Mouse (Mus musculus) stomach, embryonic 16.5 days (tissue): ENCODE results near the gene Zfp266. TPM values are rescaled to one million over a fixed set of nuclear protein-coding genes. Genes with fewer than 3 reads are reported as not detected.
A peak's percentile ranks its signal among the peaks of the same experiment; 100 is the strongest.

Source experiments
- ATAC-seq: fragments of 200-750 bp; cut with Nextera tagmentation; 2 replicates; pipeline ENCODE4 v1.8.0; 2017; ENCODE audit warnings: moderate number of reproducible peaks, moderate TSS enrichment; ENCODE audit not compliant: insufficient read depth, low FRiP score
- H3K27ac ChIP-seq: fragments of 300-500 bp; sonication (generic); 2 replicates; pipeline ENCODE4 v1.5.1; 2014; ENCODE audit warnings: low read length
- H3K27me3 ChIP-seq: fragments of 300-500 bp; sonication (generic); 2 replicates; pipeline ENCODE4 v1.6.1; 2014; ENCODE audit warnings: low read length, control low read depth, mixed read lengths; ENCODE audit not compliant: control insufficient read depth, insufficient read depth
- H3K36me3 ChIP-seq: fragments of 300-500 bp; sonication (generic); 2 replicates; pipeline ENCODE4 v1.6.1; 2014; ENCODE audit warnings: low read length; ENCODE audit not compliant: control insufficient read depth, insufficient read depth
- H3K4me1 ChIP-seq: fragments of 300-500 bp; sonication (generic); 2 replicates; pipeline ENCODE4 v1.6.1; 2014; ENCODE audit warnings: low read length, control low read depth, mixed read lengths; ENCODE audit not compliant: control insufficient read depth, insufficient read depth
- H3K4me2 ChIP-seq: fragments of 300-500 bp; sonication (generic); 2 replicates; pipeline ENCODE4 v1.6.1; 2014; ENCODE audit warnings: low read depth, low read length, mixed read lengths
- H3K4me3 ChIP-seq: fragments of 300-500 bp; sonication (generic); replicated peaks from 2 replicates; pipeline ENCODE4 v1.5.1; 2014; ENCODE audit warnings: mild to moderate bottlenecking, low read length
- H3K9ac ChIP-seq: fragments of 300-500 bp; sonication (generic); 2 replicates; pipeline ENCODE4 v1.6.1; 2014; ENCODE audit warnings: low read length
- H3K9me3 ChIP-seq: fragments of 300-500 bp; sonication (generic); replicated peaks from 2 replicates; pipeline ENCODE4 v1.6.1; 2016; ENCODE audit warnings: low read length, control low read depth; ENCODE audit not compliant: control insufficient read depth
- WGBS: fragments of 180-500 bp; shearing (Covaris S2); extraction: QIAGEN DNeasy Blood & Tissue Kit; methylation state at CpG from one replicate; pipeline ENCODE4 v1.1.7; 2014; 5-methylcytosine and 5-hydroxymethylcytosine counted together
- polyA plus RNA-seq: library from polyadenylated mRNA; unstranded; fragments of >200 nt; fragmentation: Nextera tagmentation; extraction: Ambion mirVana; gene quantifications from 2 replicates; pipeline ENCODE4 v1.2.1, GENCODE M21; 2015

Gene Zfp266
- polyA plus RNA-seq, 1 experiment from 2014 or later: 88.6 TPM

- H3K9ac ChIP-seq: no peak overlapping the region
- H3K27ac ChIP-seq: no peak overlapping the region
- WGBS: 55% methylated on average over 7 of the region's 7 CpGs
- H3K4me1 ChIP-seq: no peaks in the 10 kb centered on the region
- no peaks in the 10 kb centered on the region for H3K27me3 ChIP-seq
- H3K36me3 ChIP-seq: peaks cover 33% of the 10 kb centered on the region
- H3K4me3 ChIP-seq: no peak overlapping the region
- H3K4me2 ChIP-seq: no peak overlapping the region
- H3K9me3 ChIP-seq: peaks cover 16% of the 10 kb centered on the region
- no peak for ATAC-seq
Measured at GRCm38 (mm10) chr9:20466761-20467442, 54.3 kb downstream of the Zfp266 start.

- Histone ChIP-seq H3K9me3 (no peaks in the 10 kb centered on the region), H3K4me2 (peak within 1 kb of the TSS; percentile 89), H3K4me1 (peaks cover 9% of the 10 kb centered on the region), H3K27me3 (no peaks in the 10 kb centered on the region), H3K9ac (peak within 1 kb of the TSS; percentile 90), H3K27ac (peak within 1 kb of the TSS; percentile 93), H3K4me3 (peak within 1 kb of the TSS; percentile 76), H3K36me3 (0 out of 2 replicates have a peak, but pooled peaks cover 3% of the 10 kb centered on the region)
- under 1% methylated on average over 48 of the region's 48 CpGs for WGBS
- peak; percentile 96 for ATAC-seq
Measured at GRCm38 (mm10) chr9:20459377-20460317, 61.6 kb downstream of the Zfp266 start, which contains the start of gene Zfp26. Zfp26 (minus strand) TSS chr9:20460162.

DNA sequence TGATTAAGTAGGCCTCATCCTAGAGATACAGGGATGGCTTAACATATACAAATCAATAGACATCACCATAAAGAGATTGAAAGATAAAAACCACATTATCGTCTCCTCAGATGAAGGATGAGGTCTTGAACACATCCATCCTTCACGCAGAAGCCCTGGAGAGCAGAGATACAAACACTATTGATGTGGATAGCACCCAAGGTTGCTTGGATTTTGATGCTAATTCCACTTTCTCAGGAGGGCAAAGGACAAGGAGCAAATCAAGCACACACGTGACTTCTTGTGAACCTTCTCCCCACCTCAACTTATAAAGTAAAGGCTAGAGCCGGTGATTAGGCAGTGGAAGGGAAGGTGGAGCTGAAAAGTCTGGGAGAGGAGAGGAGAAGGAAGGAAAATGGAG is 67.6 kb downstream of the Zfp266 start:
- 85% methylated on average over 4 of the region's 4 CpGs for WGBS
- Histone ChIP-seq H3K36me3 (0 out of 2 replicates have a peak, but pooled peaks cover 7% of the 10 kb centered on the region), H3K4me2 (no peak overlapping the region), H3K27ac (no peak overlapping the region), H3K4me1 (peaks cover 3% of the 10 kb centered on the region; the same call in 1 of the 2 replicates), H3K9me3 (no peaks in the 10 kb centered on the region), H3K27me3 (no peaks in the 10 kb centered on the region), H3K4me3 (no peak overlapping the region), H3K9ac (no peak overlapping the region)
- no peak for ATAC-seq

DNA sequence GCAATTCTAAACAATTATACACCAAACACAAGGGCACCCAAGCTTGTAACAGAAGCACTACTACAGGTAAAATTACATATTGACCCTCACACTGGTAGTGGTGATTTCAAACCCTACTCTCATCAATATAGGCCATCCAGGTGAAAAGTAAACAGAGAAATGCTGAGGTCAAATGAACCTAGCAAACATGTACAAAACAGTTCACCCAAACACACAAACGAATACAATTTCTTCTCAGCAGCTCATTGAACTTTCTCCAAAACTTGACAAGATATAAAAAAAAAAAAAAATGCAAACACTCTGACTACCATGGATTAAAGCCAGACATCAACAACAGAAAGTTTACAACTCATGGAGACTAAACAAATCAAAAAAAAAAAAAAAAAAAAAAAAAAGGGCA is 69.7 kb downstream of the Zfp266 start:
- Histone ChIP-seq H3K36me3 (0 out of 2 replicates have a peak, but pooled peaks cover 7% of the 10 kb centered on the region), H3K4me2 (no peak overlapping the region), H3K27me3 (no peaks in the 10 kb centered on the region), H3K27ac (no peak overlapping the region), H3K9ac (no peak overlapping the region), H3K4me1 (no peaks in the 10 kb centered on the region), H3K4me3 (no peak overlapping the region), H3K9me3 (no peaks in the 10 kb centered on the region)
- ATAC-seq: no peak
- WGBS: 95% methylated on average over 1 of the region's 1 CpGs

Other genes starting within 250 kb of the Zfp266 start
- gene Olfr39, start 239.1 kb downstream of the Zfp266 start, polyA plus RNA-seq: not detected in 2 replicates
- not detected in 2 replicates for gene Olfr873, start 222.9 kb downstream of the Zfp266 start, polyA plus RNA-seq
- not detected in 2 replicates for gene Olfr18, start 185.3 kb downstream of the Zfp266 start, polyA plus RNA-seq
- gene Zfp560, start 136.2 kb downstream of the Zfp266 start, polyA plus RNA-seq: 26.0 and 33.0 TPM in 2 replicates
- gene Zfp26, start 61.3 kb downstream of the Zfp266 start, polyA plus RNA-seq: 15.4 and 18.7 TPM in 2 replicates
- 18.6 and 18.8 TPM in 2 replicates for gene Zfp426, start 28.7 kb downstream of the Zfp266 start, polyA plus RNA-seq
- 15.6 and 16.9 TPM in 2 replicates for gene Zfp846, start 59.9 kb upstream of the Zfp266 start, polyA plus RNA-seq
- gene Ubl5, start 121.5 kb upstream of the Zfp266 start, polyA plus RNA-seq: 345 and 393 TPM in 2 replicates
- gene Fbxl12, start 123.3 kb upstream of the Zfp266 start, polyA plus RNA-seq: 15.5 and 17.8 TPM in 2 replicates
- 40.7 and 41.6 TPM in 2 replicates for gene Pin1, start 130.7 kb upstream of the Zfp266 start, polyA plus RNA-seq
- 7.4 and 8.3 TPM in 2 replicates for gene Olfm2, start 224.9 kb upstream of the Zfp266 start, polyA plus RNA-seq